Mouse (Mus musculus): ENCODE data around the gene Ssmem1.
A peak's percentile ranks its signal among the peaks of the same experiment; 100 is the strongest.

Ssmem1 gene

GRCm38 (mm10) chr6:30509265-30510239 lies at the start of gene Ssmem1, which contains the start of gene Tmem209:
Gene Ssmem1, plus strand, starts transcription at chr6:30509849.
Gene Tmem209, minus strand, starts transcription at chr6:30509783.
- peak; percentile 99 for DNase-seq (ENCODE audit: low read depth)

GRCm38 (mm10) chr6:30460750-30461446 lies 48.8 kb upstream of the Ssmem1 start:
- DNase-seq (ENCODE audit: low read depth): no peak

- no peak for DNase-seq (ENCODE audit: low read depth)
Observed at GRCm38 (mm10) chr6:30461755-30462344, 47.8 kb upstream of the Ssmem1 start.

- peak; percentile 82 for DNase-seq (ENCODE audit: low read depth)
Observed at GRCm38 (mm10) chr6:30462822-30463221, 46.8 kb upstream of the Ssmem1 start.

- DNase-seq (ENCODE audit: low read depth): no peak
Observed at GRCm38 (mm10) chr6:30465586-30465985, 44.1 kb upstream of the Ssmem1 start.

GRCm38 (mm10) chr6:30468058-30468457 lies 41.6 kb upstream of the Ssmem1 start:
- DNase-seq (ENCODE audit: low read depth): no peak

GRCm38 (mm10) chr6:30468684-30469083 lies 41.0 kb upstream of the Ssmem1 start:
- DNase-seq (ENCODE audit: low read depth): peak; percentile 73

- peak; percentile 23 for DNase-seq (ENCODE audit: low read depth)
Observed at GRCm38 (mm10) chr6:30469370-30469769, 40.3 kb upstream of the Ssmem1 start.

GRCm38 (mm10) chr6:30471706-30472105 lies 37.9 kb upstream of the Ssmem1 start:
- DNase-seq (ENCODE audit: low read depth): no peak

- no peak for DNase-seq (ENCODE audit: low read depth)
Observed at GRCm38 (mm10) chr6:30476025-30476765, 33.5 kb upstream of the Ssmem1 start.

- no peak for DNase-seq (ENCODE audit: low read depth)
Observed at GRCm38 (mm10) chr6:30477210-30477714, 32.4 kb upstream of the Ssmem1 start.

GRCm38 (mm10) chr6:30477784-30478183 lies 31.9 kb upstream of the Ssmem1 start:
- no peak for DNase-seq (ENCODE audit: low read depth)

GRCm38 (mm10) chr6:30479418-30479817 lies 30.2 kb upstream of the Ssmem1 start:
- DNase-seq (ENCODE audit: low read depth): no peak

- DNase-seq (ENCODE audit: low read depth): no peak
Observed at GRCm38 (mm10) chr6:30482908-30483307, 26.7 kb upstream of the Ssmem1 start.

- DNase-seq (ENCODE audit: low read depth): no peak
Observed at GRCm38 (mm10) chr6:30486504-30486903, 23.1 kb upstream of the Ssmem1 start.

- DNase-seq (ENCODE audit: low read depth): peak; percentile 62
Observed at GRCm38 (mm10) chr6:30499049-30499448, 10.6 kb upstream of the Ssmem1 start.

GRCm38 (mm10) chr6:30508824-30509223 lies 825 bp upstream of the Ssmem1 start:
- DNase-seq (ENCODE audit: low read depth): no peak

- no peak for DNase-seq (ENCODE audit: low read depth)
Observed at GRCm38 (mm10) chr6:30510291-30510690, 642 bp downstream of the Ssmem1 start.

GRCm38 (mm10) chr6:30514242-30514641 lies 4.6 kb downstream of the Ssmem1 start:
- DNase-seq (ENCODE audit: low read depth): no peak

GRCm38 (mm10) chr6:30520400-30520799 lies 10.8 kb downstream of the Ssmem1 start:
- DNase-seq (ENCODE audit: low read depth): no peak
